In genomic region chr5:91504320-91504922, GRCm38 (mm10) we compare ENCODE assay signal across 33 mouse cellular contexts. TPM values are rescaled to one million over a fixed set of nuclear protein-coding genes. Genes with fewer than 3 reads are reported as not detected.
"Had no signal": no experiment of that assay in that cellular context is flagged by ENCODE, and none has a peak within 500 bp of the region (broad histone marks: within the 10 kb centered on the region; RNA-seq: fewer than 3 reads in every experiment).

No protein-coding gene starts in this region.

- DNase-seq: left cerebral cortex, postnatal 4 days; liver; liver, embryonic 13.5 days; liver, postnatal 0 days; lung, adult 18-20 months; lung, adult 2 months; lung, embryonic 14.5 days; lung, postnatal 10 days; lung, postnatal 14 days; lung, postnatal 36 days; lung, postnatal 4 days; midbrain, embryonic 14.5 days had no signal

- H3K9ac ChIP-seq: limb, embryonic 12.5 days; limb, embryonic 13.5 days; limb, embryonic 15.5 days; liver, embryonic 12.5 days; liver, embryonic 13.5 days; liver, embryonic 14.5 days; liver, embryonic 15.5 days; liver, postnatal 0 days; lung, embryonic 14.5 days; lung, embryonic 15.5 days; midbrain, embryonic 12.5 days; midbrain, embryonic 13.5 days; midbrain, embryonic 15.5 days; neural tube, embryonic 12.5 days; neural tube, embryonic 13.5 days had no signal

- H3K27ac ChIP-seq: limb, embryonic 10.5 days; limb, embryonic 12.5 days; limb, embryonic 13.5 days; limb, embryonic 15.5 days; liver, embryonic 12.5 days; liver, embryonic 13.5 days; liver, embryonic 14.5 days; liver, embryonic 15.5 days; lung, embryonic 15.5 days; macrophage; midbrain, embryonic 10.5 days; midbrain, embryonic 12.5 days; midbrain, embryonic 13.5 days; midbrain, embryonic 15.5 days; neural tube, embryonic 12.5 days; neural tube, embryonic 13.5 days had no signal

- ATAC-seq: liver, embryonic 12.5 days; liver, postnatal 0 days; lung, postnatal 0 days; midbrain, embryonic 13.5 days; midbrain, embryonic 15.5 days; midbrain, embryonic 16.5 days had no signal

- H3K36me3 ChIP-seq: limb, embryonic 10.5 days; limb, embryonic 12.5 days; limb, embryonic 13.5 days; limb, embryonic 15.5 days; liver, embryonic 12.5 days; liver, embryonic 13.5 days; liver, embryonic 15.5 days; lung, embryonic 15.5 days; midbrain, embryonic 10.5 days; midbrain, embryonic 12.5 days; midbrain, embryonic 13.5 days; midbrain, embryonic 15.5 days; neural tube, embryonic 12.5 days; neural tube, embryonic 13.5 days had no signal

- H3K4me1 ChIP-seq: limb, embryonic 15.5 days; liver, embryonic 12.5 days; liver, embryonic 13.5 days; liver, embryonic 15.5 days; lung, embryonic 15.5 days; megakaryocyte, embryonic 14.5 days; midbrain, embryonic 10.5 days; midbrain, embryonic 12.5 days; midbrain, embryonic 13.5 days; midbrain, embryonic 15.5 days; neural tube, embryonic 12.5 days; neural tube, embryonic 13.5 days had no signal

- H3K9me3 ChIP-seq: limb, embryonic 10.5 days; limb, embryonic 13.5 days; limb, embryonic 15.5 days; liver, embryonic 12.5 days; liver, embryonic 13.5 days; liver, embryonic 15.5 days; lung, embryonic 15.5 days; midbrain, embryonic 12.5 days; midbrain, embryonic 13.5 days; midbrain, embryonic 15.5 days; neural tube, embryonic 12.5 days; neural tube, embryonic 13.5 days had no signal

- H3K4me2 ChIP-seq: limb, embryonic 12.5 days; limb, embryonic 13.5 days; limb, embryonic 15.5 days; liver, embryonic 11.5 days; liver, embryonic 12.5 days; liver, embryonic 13.5 days; liver, embryonic 15.5 days; lung, embryonic 14.5 days; lung, embryonic 15.5 days; midbrain, embryonic 11.5 days; midbrain, embryonic 12.5 days; midbrain, embryonic 13.5 days; midbrain, embryonic 15.5 days; neural tube, embryonic 12.5 days; neural tube, embryonic 13.5 days had no signal

- H3K27me3 ChIP-seq: limb, embryonic 12.5 days; limb, embryonic 13.5 days; limb, embryonic 15.5 days; liver, embryonic 12.5 days; liver, embryonic 13.5 days; liver, embryonic 15.5 days; lung, embryonic 15.5 days; megakaryocyte, embryonic 14.5 days; midbrain, embryonic 12.5 days; midbrain, embryonic 13.5 days; midbrain, embryonic 15.5 days; neural tube, embryonic 12.5 days; neural tube, embryonic 13.5 days had no signal

- H3K4me3 ChIP-seq: limb, embryonic 10.5 days; limb, embryonic 12.5 days; limb, embryonic 13.5 days; limb, embryonic 15.5 days; liver, embryonic 12.5 days; liver, embryonic 13.5 days; liver, embryonic 15.5 days; lung, embryonic 15.5 days; megakaryocyte, embryonic 14.5 days; midbrain, embryonic 10.5 days; midbrain, embryonic 12.5 days; midbrain, embryonic 13.5 days; midbrain, embryonic 15.5 days; myocyte; neural tube, embryonic 12.5 days; neural tube, embryonic 13.5 days had no signal

RNA-seq across cellular contexts. Expression of gene Parm1, which starts 13.0 kb away (rescaled TPM):
- polyA plus RNA-seq: macrophage had no signal
